Mouse (Mus musculus) brain, adult 2 months (tissue): ENCODE data around the gene Pfkm.
A peak's percentile ranks its signal among the peaks of the same experiment; 100 is the strongest.

Experiments
- DNase-seq: peaks from one replicate; pipeline ENCODE4 v3.0.0; 2011; ENCODE audit warnings: low read depth, low spot score

Gene Pfkm

GRCm38 (mm10) chr15:98096957-98097356 lies 4.6 kb downstream of the Pfkm start:
- no peak for DNase-seq

- no peak for DNase-seq
Measured at GRCm38 (mm10) chr15:98098519-98098918, 6.1 kb downstream of the Pfkm start.

GRCm38 (mm10) chr15:98102401-98102800 lies 10.0 kb downstream of the Pfkm start:
- DNase-seq: peak; percentile 28

GRCm38 (mm10) chr15:98106506-98106905 lies 14.1 kb downstream of the Pfkm start:
- DNase-seq: no peak

- DNase-seq: no peak
Measured at GRCm38 (mm10) chr15:98107230-98107629, 14.8 kb downstream of the Pfkm start.

GRCm38 (mm10) chr15:98107703-98108296 lies 15.4 kb downstream of the Pfkm start:
- no peak for DNase-seq

GRCm38 (mm10) chr15:98108297-98109152 lies 16.1 kb downstream of the Pfkm start:
- DNase-seq: peak; percentile 98

- peak; percentile 30 for DNase-seq
Measured at GRCm38 (mm10) chr15:98111791-98112190, 19.4 kb downstream of the Pfkm start.

GRCm38 (mm10) chr15:98114098-98114851 lies 21.9 kb downstream of the Pfkm start:
- peak; percentile 69 for DNase-seq

GRCm38 (mm10) chr15:98114852-98115778 lies 22.7 kb downstream of the Pfkm start:
- DNase-seq: peak; percentile 51

GRCm38 (mm10) chr15:98115779-98116163 lies 23.4 kb downstream of the Pfkm start:
- no peak for DNase-seq

GRCm38 (mm10) chr15:98116287-98116686 lies 23.9 kb downstream of the Pfkm start:
- no peak for DNase-seq

- no peak for DNase-seq
Measured at GRCm38 (mm10) chr15:98119363-98119762, 27.0 kb downstream of the Pfkm start.

- DNase-seq: no peak
Measured at GRCm38 (mm10) chr15:98120831-98121230, 28.4 kb downstream of the Pfkm start.

GRCm38 (mm10) chr15:98131001-98131400 lies 38.6 kb downstream of the Pfkm start:
- no peak for DNase-seq

- no peak for DNase-seq
Measured at GRCm38 (mm10) chr15:98131451-98131850, 39.1 kb downstream of the Pfkm start.

GRCm38 (mm10) chr15:98131942-98132655 lies 39.7 kb downstream of the Pfkm start:
- DNase-seq: no peak

- DNase-seq: no peak
Measured at GRCm38 (mm10) chr15:98133471-98133870, 41.1 kb downstream of the Pfkm start.

- no peak for DNase-seq
Measured at GRCm38 (mm10) chr15:98134034-98134433, 41.6 kb downstream of the Pfkm start.

- DNase-seq: no peak
Measured at GRCm38 (mm10) chr15:98134666-98135065, 42.3 kb downstream of the Pfkm start.

GRCm38 (mm10) chr15:98135671-98136070 lies 43.3 kb downstream of the Pfkm start:
- DNase-seq: no peak
